Mouse (Mus musculus): Measurements from ENCODE around the gene Tcl1b2. TPM values are rescaled to one million over a fixed set of nuclear protein-coding genes. Genes with fewer than 3 reads are reported as not detected.

Tcl1b2 gene
- polyA plus RNA-seq (2015; fragmentation: Nextera tagmentation; extraction: Ambion mirVana): not detected in 2 replicates

GRCm38 (mm10) chr12:105145714-105146113, at the start of gene Tcl1b2:
Tcl1b2 (plus strand) TSS chr12:105146014.

GRCm38 (mm10) chr12:105159390-105159789, 13.6 kb downstream of the Tcl1b2 start, which contains the start of gene Tcl1b1:
Tcl1b1 (plus strand) TSS chr12:105159690.

GRCm38 (mm10) chr12:105176044-105176443, 30.2 kb downstream of the Tcl1b2 start, which contains the start of gene Tcl1b5:
Tcl1b5 (plus strand) TSS chr12:105176344.

DNA sequence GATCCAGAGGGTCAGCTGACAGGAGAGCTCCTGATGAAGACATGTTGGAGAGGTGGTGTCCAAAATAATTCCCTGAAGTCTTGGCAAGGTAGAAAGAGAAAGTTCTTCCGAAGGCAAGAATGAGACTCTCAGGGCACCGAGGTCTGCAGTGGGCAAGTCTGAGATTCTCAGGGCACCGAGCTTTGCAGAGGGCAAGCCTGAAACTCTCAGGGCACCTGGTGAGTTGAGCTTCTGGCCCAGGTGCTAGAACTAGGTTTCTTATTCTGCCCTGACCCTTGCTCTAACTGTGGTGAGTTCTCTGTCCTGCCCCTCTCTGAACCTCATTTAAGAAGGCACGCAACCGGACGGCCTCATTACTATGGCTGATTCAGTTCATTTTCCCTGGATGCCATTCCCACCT, 44.9 kb downstream of the Tcl1b2 start, which contains the start of gene Tcl1b3:
Tcl1b3 (plus strand) TSS at position 301 of the 400 bp plus-strand sequence.

DNA sequence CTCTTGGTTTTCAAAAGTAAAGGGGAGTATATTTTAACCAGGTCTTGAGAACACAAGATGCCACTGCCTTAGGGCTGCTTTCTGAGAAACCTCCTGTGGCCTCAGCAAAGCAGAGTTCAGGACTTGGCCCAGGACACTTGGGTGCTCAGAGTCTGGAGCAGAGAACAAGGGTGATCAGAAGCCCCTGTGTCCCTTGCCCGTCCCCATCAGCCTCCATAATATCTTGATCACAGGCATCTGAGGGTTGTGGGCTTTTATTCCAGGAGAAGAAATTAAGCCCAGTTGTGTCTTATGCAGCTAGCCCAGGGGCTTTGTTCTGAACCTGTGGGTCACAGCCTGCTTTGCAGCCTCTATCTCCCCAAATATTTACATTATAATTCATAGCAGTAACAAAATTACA, 55.8 kb downstream of the Tcl1b2 start, which contains the start of gene Tcl1b4:
Tcl1b4 (plus strand) TSS at position 301 of the 400 bp plus-strand sequence.

Other genes starting within 250 kb of the Tcl1b2 start
- 2.9 and 3.6 TPM in 2 replicates for gene Syne3, start 136.2 kb upstream of the Tcl1b2 start, polyA plus RNA-seq (2015; fragmentation: Nextera tagmentation; extraction: Ambion mirVana)
- gene Glrx5, start 113.3 kb upstream of the Tcl1b2 start, polyA plus RNA-seq (2015; fragmentation: Nextera tagmentation; extraction: Ambion mirVana): 111 and 113 TPM in 2 replicates
- not detected in 2 replicates for gene Tcl1b1, start 13.7 kb downstream of the Tcl1b2 start, polyA plus RNA-seq (2015; fragmentation: Nextera tagmentation; extraction: Ambion mirVana)
- not detected in 2 replicates for gene Tcl1b5, start 30.3 kb downstream of the Tcl1b2 start, polyA plus RNA-seq (2015; fragmentation: Nextera tagmentation; extraction: Ambion mirVana)
- not detected in 2 replicates for gene Tcl1b3, start 45.0 kb downstream of the Tcl1b2 start, polyA plus RNA-seq (2015; fragmentation: Nextera tagmentation; extraction: Ambion mirVana)
- not detected in 2 replicates for gene Tcl1b4, start 55.9 kb downstream of the Tcl1b2 start, polyA plus RNA-seq (2015; fragmentation: Nextera tagmentation; extraction: Ambion mirVana)
- gene Tcl1, start 76.8 kb downstream of the Tcl1b2 start, polyA plus RNA-seq (2015; fragmentation: Nextera tagmentation; extraction: Ambion mirVana): not detected in 2 replicates
- gene Tunar, start 187.9 kb downstream of the Tcl1b2 start, polyA plus RNA-seq (2015; fragmentation: Nextera tagmentation; extraction: Ambion mirVana): not detected in 2 replicates